Mouse (Mus musculus): Measurements from ENCODE around the gene Baz1b.

The Baz1b gene

GRCm38 (mm10) chr5:135233166-135233920, 46.3 kb downstream of the Baz1b start:
- no peak for DNase-seq (ENCODE audit: low read depth, low spot score)

GRCm38 (mm10) chr5:135236571-135236970, 49.5 kb downstream of the Baz1b start:
- no peak for DNase-seq (ENCODE audit: low read depth, low spot score)

GRCm38 (mm10) chr5:135238832-135239231, 51.8 kb downstream of the Baz1b start:
- no peak for DNase-seq (ENCODE audit: low read depth, low spot score)

- no peak for DNase-seq (ENCODE audit: low read depth, low spot score)
Measured at GRCm38 (mm10) chr5:135241474-135241873, 54.4 kb downstream of the Baz1b start.

- no peak for DNase-seq (ENCODE audit: low read depth, low spot score)
Measured at GRCm38 (mm10) chr5:135242136-135242535, 55.1 kb downstream of the Baz1b start.

- DNase-seq (ENCODE audit: low read depth, low spot score), result no peak
Measured at GRCm38 (mm10) chr5:135242608-135243007, 55.5 kb downstream of the Baz1b start.

GRCm38 (mm10) chr5:135243166-135243565, 56.1 kb downstream of the Baz1b start:
- DNase-seq (ENCODE audit: low read depth, low spot score), result no peak

- no peak for DNase-seq (ENCODE audit: low read depth, low spot score)
Measured at GRCm38 (mm10) chr5:135246531-135246930, 59.5 kb downstream of the Baz1b start.

- DNase-seq (ENCODE audit: low read depth, low spot score), result no peak
Measured at GRCm38 (mm10) chr5:135247337-135247736, 60.3 kb downstream of the Baz1b start.

- no peak for DNase-seq (ENCODE audit: low read depth, low spot score)
Measured at GRCm38 (mm10) chr5:135248956-135249676, 62.1 kb downstream of the Baz1b start.

- DNase-seq (ENCODE audit: low read depth, low spot score), result no peak
Measured at GRCm38 (mm10) chr5:135250186-135251078, 63.4 kb downstream of the Baz1b start.

- DNase-seq (ENCODE audit: low read depth, low spot score), result peak; percentile 74
Measured at GRCm38 (mm10) chr5:135251079-135251454, 64.0 kb downstream of the Baz1b start, which contains the start of gene Fzd9. Fzd9 (minus strand) TSS chr5:135251230.

GRCm38 (mm10) chr5:135253741-135254401, 66.8 kb downstream of the Baz1b start:
- no peak for DNase-seq (ENCODE audit: low read depth, low spot score)

GRCm38 (mm10) chr5:135256166-135256565, 69.1 kb downstream of the Baz1b start:
- DNase-seq (ENCODE audit: low read depth, low spot score), result no peak

- DNase-seq (ENCODE audit: low read depth, low spot score), result no peak
Measured at GRCm38 (mm10) chr5:135257559-135257958, 70.5 kb downstream of the Baz1b start.

- no peak for DNase-seq (ENCODE audit: low read depth, low spot score)
Measured at GRCm38 (mm10) chr5:135258280-135259150, 71.5 kb downstream of the Baz1b start.

- DNase-seq (ENCODE audit: low read depth, low spot score), result no peak
Measured at GRCm38 (mm10) chr5:135263866-135264503, 76.9 kb downstream of the Baz1b start.

GRCm38 (mm10) chr5:135264548-135264947, 77.5 kb downstream of the Baz1b start:
- DNase-seq (ENCODE audit: low read depth, low spot score), result no peak

- no peak for DNase-seq (ENCODE audit: low read depth, low spot score)
Measured at GRCm38 (mm10) chr5:135269451-135269850, 82.4 kb downstream of the Baz1b start.

- DNase-seq (ENCODE audit: low read depth, low spot score), result no peak
Measured at GRCm38 (mm10) chr5:135270361-135270760, 83.3 kb downstream of the Baz1b start.

All from retina, postnatal 7 days (tissue).